Mouse (Mus musculus) MEL (cell line): Measurements from ENCODE around the gene Zbtb34.

Experiments
- CHD2 ChIP-seq: IDR thresholded peaks from 2 replicates; pipeline ENCODE4 v1.6.1; 2011; ENCODE audit warnings: low read length, improper control_type of control experiment
- CTCF ChIP-seq, 3 experiments: IDR thresholded peaks in 2 of 3; conservative IDR thresholded peaks in 1 of 3; 2 replicates each; pipeline ENCODE4 v1.5.1; 2011 to 2012; ENCODE audit warnings: low read length in 3 of 3, low read depth in 2 of 3, mild to moderate bottlenecking in 2 of 3, improper control_type of control experiment in 1 of 3, inconsistent platforms in 1 of 3, mixed read lengths in 1 of 3, moderate library complexity in 1 of 3; ENCODE audit not compliant: control insufficient read depth in 1 of 3, insufficient read depth in 1 of 3, poor library complexity in 1 of 3, severe bottlenecking in 1 of 3
- EP300 ChIP-seq, 2 experiments: IDR thresholded peaks; 2 replicates each; pipeline ENCODE4 v1.6.1; 2011; ENCODE audit warnings: improper control_type of control experiment in 2 of 2, low read length in 2 of 2, low read depth in 1 of 2, mild to moderate bottlenecking in 1 of 2
- GATA1 ChIP-seq: IDR thresholded peaks from 2 replicates; pipeline ENCODE4 v1.6.1; 2011; ENCODE audit warnings: low read depth, low read length, improper control_type of control experiment
- JUND ChIP-seq: IDR thresholded peaks from 2 replicates; pipeline ENCODE4 v1.6.1; 2011; ENCODE audit warnings: low read depth, mild to moderate bottlenecking, improper control_type of control experiment, low read length
- MAX ChIP-seq: IDR thresholded peaks from 2 replicates; pipeline ENCODE4 v1.6.1; 2011; ENCODE audit warnings: low read length, improper control_type of control experiment
- MXI1 ChIP-seq: IDR thresholded peaks from 2 replicates; pipeline ENCODE4 v1.6.1; 2011; ENCODE audit warnings: mild to moderate bottlenecking, low read depth, low read length, improper control_type of control experiment
- POLR2A ChIP-seq, 2 experiments: IDR thresholded peaks; 2 replicates each; pipeline ENCODE4 v1.6.1; 2011 to 2012; ENCODE audit warnings: low read length in 2 of 2, mild to moderate bottlenecking in 2 of 2, control low read depth in 1 of 2, improper control_type of control experiment in 1 of 2, low read depth in 1 of 2, moderate library complexity in 1 of 2; ENCODE audit not compliant: control insufficient read depth in 1 of 2, insufficient read depth in 1 of 2, poor library complexity in 1 of 2
- TBP ChIP-seq: IDR thresholded peaks from 2 replicates; pipeline ENCODE4 v1.8.0; 2011; ENCODE audit warnings: low read depth, low read length, improper control_type of control experiment
- USF1 ChIP-seq: IDR thresholded peaks from 2 replicates; pipeline ENCODE4 v1.6.1; 2014; ENCODE audit warnings: low read depth, mild to moderate bottlenecking, inconsistent platforms, low read length, improper control_type of control experiment, moderate library complexity
- USF2 ChIP-seq, 2 experiments: IDR thresholded peaks; 2 replicates each; pipeline ENCODE4 v1.6.1; 2011 to 2012; ENCODE audit warnings: improper control_type of control experiment in 2 of 2, low read length in 2 of 2, borderline replicate concordance in 1 of 2, inconsistent platforms in 1 of 2, low read depth in 1 of 2, mild to moderate bottlenecking in 1 of 2; ENCODE audit not compliant: insufficient read depth in 1 of 2

DNA sequence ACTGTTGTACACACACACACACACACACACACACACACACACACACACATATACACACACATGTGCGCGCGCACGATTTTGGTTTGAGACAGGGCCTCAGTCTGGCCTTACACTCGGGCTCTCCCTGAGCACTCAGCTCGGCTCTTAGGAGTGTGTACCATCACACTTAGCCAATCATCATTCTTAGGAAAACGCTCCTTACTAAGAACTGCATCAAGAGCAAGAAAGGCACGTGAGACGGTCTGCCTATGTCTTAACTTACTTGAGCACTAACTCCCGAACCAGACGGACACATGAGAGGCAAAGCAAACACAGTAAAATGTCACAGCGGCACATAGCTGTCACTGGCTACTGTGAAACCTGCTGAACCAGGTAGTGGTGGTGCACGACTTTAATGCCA lies 17.1 kb downstream of the Zbtb34 start:
- TF ChIP-seq CTCF (IDR thresholded peaks at IDR 0.05 in 2 of 3, conservative IDR thresholded peaks at IDR 0.05 in 1 of 3; ENCODE audit: control insufficient read depth in 1 of 3, insufficient read depth in 1 of 3, low read depth in 2 of 3, low read length in 3 of 3, poor library complexity in 1 of 3, severe bottlenecking in 1 of 3) (no peak), USF1 (no peak), TBP (no peak), EP300 (IDR thresholded peaks at IDR 0.05; ENCODE audit: low read depth in 1 of 2, low read length in 2 of 2) (no peak), CHD2 (no peak), MAX (no peak), GATA1 (no peak), MXI1 (no peak), JUND (no peak), POLR2A (IDR thresholded peaks at IDR 0.05; ENCODE audit: control insufficient read depth in 1 of 2, insufficient read depth in 1 of 2, low read depth in 1 of 2, low read length in 2 of 2, poor library complexity in 1 of 2) (no peak), USF2 (IDR thresholded peaks at IDR 0.05; ENCODE audit: borderline replicate concordance in 1 of 2, insufficient read depth in 1 of 2, low read depth in 1 of 2, low read length in 2 of 2) (no peak)
